Mouse (Mus musculus) left cerebral cortex, postnatal 25 days (tissue): ENCODE results near the gene Gpr1. TPM values are rescaled to one million over a fixed set of nuclear protein-coding genes. Genes with fewer than 3 reads are reported as not detected.
A peak's percentile ranks its signal among the peaks of the same experiment; 100 is the strongest.
"Not testable (repeated sequence)": the region's sequence is repeated elsewhere in the genome, so short reads cannot be mapped to it uniquely, and the experiment has no call there.

Source experiments
- DNase-seq, 2 experiments: peaks; one replicate each; pipeline ENCODE4 v3.0.0; 2022; ENCODE audit warnings: low spot score in 2 of 2, mixed read lengths in 1 of 2
- intact Hi-C: fragments of 180-260 bp; cut with DNase I; formaldehyde crosslinking; loops from one replicate; pipeline ENCODE4 v1.15.1; 2025
- total RNA-seq, 2 experiments: library from RNA; stranded (reverse); gene quantifications; 2 replicates each; pipeline ENCODE4 v1.2.3; 2021

Gene Gpr1
- total RNA-seq, 2 experiments from 2014 or later = 0.32 to 0.78 TPM

GRCm38 (mm10) chr1:63225890-63226289, 11.5 kb upstream of the Gpr1 start:
- intact Hi-C loops = no loop called here
- DNase-seq = no peak

GRCm38 (mm10) chr1:63225009-63225408, 10.7 kb upstream of the Gpr1 start:
- no peak for DNase-seq
- intact Hi-C loops = no loop called here

- intact Hi-C loops = no loop called here
- no peak for DNase-seq
Measured at GRCm38 (mm10) chr1:63219277-63219676, 4.9 kb upstream of the Gpr1 start.

GRCm38 (mm10) chr1:63214631-63215030, 288 bp upstream of the Gpr1 start:
- intact Hi-C loops = no loop called here
- no peak for DNase-seq

GRCm38 (mm10) chr1:63213478-63214270, 669 bp downstream of the Gpr1 start:
- intact Hi-C loops = no loop called here
- peak in 1 of 2 experiments; percentile 13 for DNase-seq

- DNase-seq = no peak
- intact Hi-C loops = no loop called here
Measured at GRCm38 (mm10) chr1:63209861-63210529, 4.3 kb downstream of the Gpr1 start.

GRCm38 (mm10) chr1:63207607-63208006, 6.7 kb downstream of the Gpr1 start:
- intact Hi-C loops = no loop called here
- DNase-seq = no peak

- intact Hi-C loops = no loop called here
- no peak for DNase-seq
Measured at GRCm38 (mm10) chr1:63204660-63205394, 9.5 kb downstream of the Gpr1 start.

GRCm38 (mm10) chr1:63203950-63204659, 10.2 kb downstream of the Gpr1 start:
- DNase-seq = peak; percentile 45 to 72
- intact Hi-C loops = no loop called here

GRCm38 (mm10) chr1:63203471-63203870, 10.9 kb downstream of the Gpr1 start:
- DNase-seq = no peak
- intact Hi-C loops = no loop called here

GRCm38 (mm10) chr1:63201672-63202071, 12.7 kb downstream of the Gpr1 start:
- intact Hi-C loops = no loop called here
- no peak for DNase-seq

- intact Hi-C loops = no loop called here
- no peak for DNase-seq
Measured at GRCm38 (mm10) chr1:63200322-63200721, 14.0 kb downstream of the Gpr1 start.

GRCm38 (mm10) chr1:63199387-63199786, 15.0 kb downstream of the Gpr1 start:
- peak in 1 of 2 experiments; percentile 38 for DNase-seq
- intact Hi-C loops = no loop called here

- intact Hi-C loops = no loop called here
Measured at GRCm38 (mm10) chr1:63195848-63196512, 18.4 kb downstream of the Gpr1 start.

GRCm38 (mm10) chr1:63192306-63193065, 21.9 kb downstream of the Gpr1 start:
- intact Hi-C loops = no loop called here
- no peak for DNase-seq

More at GRCm38 (mm10) chr1:63195848-63196512, 18.4 kb downstream of the Gpr1 start:
- DNase-seq = no peak

- DNase-seq = peak in 1 of 2 experiments; percentile 8
- intact Hi-C loops = no loop called here
Measured at GRCm38 (mm10) chr1:63190851-63191250, 23.5 kb downstream of the Gpr1 start.

- intact Hi-C loops = no loop called here
- no peak for DNase-seq
Measured at GRCm38 (mm10) chr1:63188536-63188935, 25.8 kb downstream of the Gpr1 start.

- DNase-seq, intact Hi-C loops: not testable (repeated sequence)
Measured at GRCm38 (mm10) chr1:63185430-63185829, 28.9 kb downstream of the Gpr1 start.
